Comparison of ENCODE assay signal across 8 mouse cellular contexts in genomic region chr2:30415936-30416648, GRCm38 (mm10). TPM values are rescaled to one million over a fixed set of nuclear protein-coding genes. Genes with fewer than 3 reads are reported as not detected.
DNase-seq lines count a peak whose midpoint lies in the region; ATAC-seq and TF ChIP-seq lines count a peak whose summit lies in the region.

Ptpa (plus strand) TSS chr2:30416039.

- H3K27ac ChIP-seq in ES-E14 (ENCODE audit: insufficient read depth, low read depth, low read length, poor library complexity, severe bottlenecking): peak within 1 kb of the TSS; percentile 74
- H3K27ac ChIP-seq in lung, embryonic 16.5 days (ENCODE audit: low read length): peak within 1 kb of the TSS; percentile 98

- in situ Hi-C loops in ES-E14 (cut with MboI; ENCODE audit: low sequenced_read_pairs in 2 of 2, unreplicated experiment in 2 of 2): no loop called here

- ATAC-seq in hematopoietic stem cell, adult 5-6 weeks (replicated peaks in 1 of 2; ENCODE audit: insufficient read depth in 1 of 2, low FRiP score in 2 of 2, low TSS enrichment in 1 of 2, low read depth in 1 of 2, poor library complexity in 2 of 2, severe bottlenecking in 2 of 2): peak; percentile 78 to 84
- ATAC-seq in lung, embryonic 16.5 days (ENCODE audit: low read depth): peak; percentile 92

- H3K9ac ChIP-seq in ES-E14 (ENCODE audit: insufficient read depth, low read depth, low read length, poor library complexity, severe bottlenecking): peak within 1 kb of the TSS; percentile 88
- H3K9ac ChIP-seq in lung, embryonic 16.5 days (ENCODE audit: low read length): peak within 1 kb of the TSS; percentile 90

- peaks cover 0 to 10% of the 10 kb centered on the region in 2 experiments; a peak in 3 of 4 replicates for H3K4me1 ChIP-seq in ES-E14 (ENCODE audit: control insufficient read depth in 2 of 2, insufficient read depth in 2 of 2, low read length in 2 of 2, poor library complexity in 1 of 2)
- H3K4me1 ChIP-seq in lung, embryonic 16.5 days (replicated peaks; ENCODE audit: control insufficient read depth, insufficient read depth, low read length): peaks cover 26% of the 10 kb centered on the region

- under 1% methylated on average over 60 of the region's 67 CpGs for WGBS in lung, embryonic 16.5 days

- peak; percentile 77 for DNase-seq in ES-E14 (ENCODE audit: low read depth, low spot score)
- DNase-seq in cerebellum, adult 18-20 months: peak; percentile 87 to 95
- DNase-seq in forelimb bud, embryonic 11.5 days (ENCODE audit: low read depth, low spot score): peak; percentile 92
- DNase-seq in layer of hippocampus, adult 9-10 months (ENCODE audit: low spot score): peak; percentile 77
- peak; percentile 89 for DNase-seq in ovary, postnatal 10 days (ENCODE audit: low spot score)
- DNase-seq in thymus, postnatal 10 days (ENCODE audit: low spot score in 2 of 2): peak; percentile 92 to 96

- H3K36me3 ChIP-seq in ES-E14 (ENCODE audit: control insufficient read depth, insufficient read depth, low read length, poor library complexity, severe bottlenecking): peaks cover 3% of the 10 kb centered on the region; the same call in 1 of the 2 replicates
- no peaks in the 10 kb centered on the region for H3K36me3 ChIP-seq in lung, embryonic 16.5 days (ENCODE audit: control insufficient read depth, insufficient read depth, low read length)

- H3K4me3 ChIP-seq in ES-E14 (ENCODE audit: insufficient read depth in 1 of 2, low read depth in 1 of 2, low read length in 2 of 2, poor library complexity in 1 of 2, severe bottlenecking in 1 of 2): peak within 1 kb of the TSS; percentile 72 to 76
- H3K4me3 ChIP-seq in lung, embryonic 16.5 days (ENCODE audit: low read length): peak within 1 kb of the TSS; percentile 64

- H3K4me2 ChIP-seq in lung, embryonic 16.5 days (ENCODE audit: low read depth, low read length): peak within 1 kb of the TSS; percentile 91

- H3K9me3 ChIP-seq in ES-E14 (ENCODE audit: control insufficient read depth, insufficient read depth, low read depth, low read length): no peaks in the 10 kb centered on the region
- no peaks in the 10 kb centered on the region for H3K9me3 ChIP-seq in lung, embryonic 16.5 days (ENCODE audit: control insufficient read depth, low read length)

- no peaks in the 10 kb centered on the region for H3K27me3 ChIP-seq in lung, embryonic 16.5 days (ENCODE audit: control insufficient read depth, insufficient read depth, low read depth, low read length)

TF ChIP-seq in ES-E14, 5 proteins besides CTCF, POLR2A, EP300 and RAD21:
- TF ChIP-seq HCFC1 (IDR thresholded peaks at IDR 0.05; ENCODE audit: borderline replicate concordance, insufficient read depth, low read length) (peak; percentile 85), ZNF384 (IDR thresholded peaks at IDR 0.05; ENCODE audit: low read depth, low read length) (no peak), ZC3H11A (IDR thresholded peaks at IDR 0.05; ENCODE audit: borderline replicate concordance, low read depth, low read length) (no peak), MAFK (IDR thresholded peaks at IDR 0.05; ENCODE audit: insufficient read depth, low read depth, low read length) (no peak), CHD2 (IDR thresholded peaks at IDR 0.05; ENCODE audit: low read depth, low read length) (no peak)

RNA-seq across cellular contexts. Expression of gene Ptpa, which starts in this region (rescaled TPM):
- 97.9 and 103 TPM in 2 replicates for total RNA-seq in ES-E14 (2012; rRNA removed)
- total RNA-seq in hematopoietic stem cell, adult 5-6 weeks (2017): 60.4 and 66.6 TPM in 2 replicates
- polyA plus RNA-seq in lung, embryonic 16.5 days (2015; fragmentation: Nextera tagmentation; extraction: Ambion mirVana): 163 TPM in 2 replicates

Comparison
In these comparisons a context has a peak if more than half of its experiments do, and no peak if none do; other contexts are left out.
1. Peak in every context shown above with its lines: DNase-seq, ATAC-seq, H3K4me3 ChIP-seq and H3K27ac ChIP-seq.